Mouse (Mus musculus) ES-Bruce4 (cell line): ENCODE results near the gene Notum.

ENCODE experiments used
- CTCF ChIP-seq: IDR thresholded peaks from one replicate; pipeline ENCODE4 v1.8.1; 2011; ENCODE audit warnings: low read depth, low read length
- EP300 ChIP-seq: IDR thresholded peaks from 2 replicates; pipeline ENCODE4 v1.6.1; 2011; ENCODE audit warnings: low read depth, low read length; ENCODE audit not compliant: insufficient read depth
- POLR2A ChIP-seq: IDR thresholded peaks from one replicate; pipeline ENCODE4 v1.8.1; 2011; ENCODE audit warnings: low read length; ENCODE audit not compliant: insufficient read depth

- TF ChIP-seq POLR2A = no peak
- no peak for TF ChIP-seq CTCF
- TF ChIP-seq EP300 = no peak
Measured at GRCm38 (mm10) chr11:120630881-120631725, 29.9 kb downstream of the Notum start.
